Mouse (Mus musculus) naive thymus-derived CD4-positive, alpha-beta T cell, adult 2 months (primary cell): ENCODE results near the gene Nlrp3.
A peak's percentile ranks its signal among the peaks of the same experiment; 100 is the strongest.
"Not testable (repeated sequence)": the region's sequence is repeated elsewhere in the genome, so short reads cannot be mapped to it uniquely, and the experiment has no call there.

ENCODE experiments used
- DNase-seq: peaks from one replicate; pipeline ENCODE4 v3.0.0-alpha.2; 2011; ENCODE audit warnings: low read depth

Gene Nlrp3

GRCm38 (mm10) chr11:59537218-59538130, 3.9 kb upstream of the Nlrp3 start:
- DNase-seq = no peak

DNA sequence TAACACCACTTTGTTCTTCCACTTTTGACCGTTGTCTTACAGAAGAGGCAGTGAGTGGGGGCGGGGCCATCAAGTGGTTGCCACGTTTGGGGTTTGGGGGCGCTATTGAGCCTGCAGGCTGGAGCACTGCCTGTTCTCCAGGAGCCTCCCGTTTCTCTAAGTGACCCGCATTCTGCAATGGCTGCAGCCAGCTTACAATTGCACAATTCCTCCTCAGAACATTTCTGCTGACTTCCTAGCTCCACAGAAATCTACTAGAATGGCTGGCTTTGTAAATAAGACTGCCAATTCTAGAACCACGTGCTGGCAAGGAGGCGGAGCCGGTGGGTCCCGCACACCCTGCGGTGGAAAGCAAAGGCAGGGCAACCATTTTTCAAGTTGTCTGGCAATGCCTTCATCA, 3.0 kb upstream of the Nlrp3 start:
- no peak for DNase-seq

DNA sequence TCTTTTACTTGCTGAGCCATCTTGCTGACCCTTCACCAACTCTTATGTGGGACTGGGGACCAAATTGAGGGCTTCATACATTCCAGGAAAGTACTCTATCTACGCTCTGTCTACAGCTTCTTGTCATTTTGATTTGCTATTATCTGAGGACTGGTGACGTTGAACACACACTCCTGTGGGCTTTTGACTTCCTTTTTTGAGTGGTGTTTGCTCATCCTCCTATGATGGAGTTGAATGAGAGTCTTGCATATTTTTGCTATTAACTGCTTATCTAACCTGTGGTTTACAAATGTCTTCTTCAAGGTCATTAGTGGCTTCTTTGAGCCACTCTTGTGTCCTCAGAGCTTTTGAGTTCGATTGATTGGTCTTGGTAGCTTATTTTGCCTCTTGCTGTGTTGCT, 1.2 kb upstream of the Nlrp3 start:
- DNase-seq = no peak

- DNase-seq = no peak
These were observed 1.1 kb downstream of the Nlrp3 start for GRCm38 (mm10) chr11:59542442-59542841.

DNA sequence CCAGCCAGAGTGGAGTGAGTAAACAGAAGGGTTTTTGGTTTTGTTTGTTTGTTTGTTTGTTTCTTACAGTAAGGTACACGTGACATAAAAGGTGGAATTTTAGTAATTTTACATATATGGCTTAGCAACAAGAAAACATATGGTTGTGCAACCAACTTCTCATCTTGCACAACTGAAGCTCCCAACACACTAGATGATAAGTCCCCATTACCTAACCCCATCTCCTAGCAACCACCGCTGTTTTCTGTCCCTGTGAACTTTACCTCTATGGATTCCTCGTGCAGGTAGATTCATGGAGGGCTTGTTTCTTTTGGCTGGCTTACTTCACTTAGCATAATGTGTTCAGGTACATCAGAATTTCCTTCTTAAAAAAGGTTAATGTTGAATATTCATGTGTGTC, 2.0 kb downstream of the Nlrp3 start:
- DNase-seq = no peak

GRCm38 (mm10) chr11:59544005-59544404, 2.6 kb downstream of the Nlrp3 start:
- no peak for DNase-seq

GRCm38 (mm10) chr11:59554127-59554526, 12.8 kb downstream of the Nlrp3 start:
- DNase-seq = no peak

- DNase-seq = no peak
These were observed 13.2 kb downstream of the Nlrp3 start for GRCm38 (mm10) chr11:59554535-59554934.

DNA sequence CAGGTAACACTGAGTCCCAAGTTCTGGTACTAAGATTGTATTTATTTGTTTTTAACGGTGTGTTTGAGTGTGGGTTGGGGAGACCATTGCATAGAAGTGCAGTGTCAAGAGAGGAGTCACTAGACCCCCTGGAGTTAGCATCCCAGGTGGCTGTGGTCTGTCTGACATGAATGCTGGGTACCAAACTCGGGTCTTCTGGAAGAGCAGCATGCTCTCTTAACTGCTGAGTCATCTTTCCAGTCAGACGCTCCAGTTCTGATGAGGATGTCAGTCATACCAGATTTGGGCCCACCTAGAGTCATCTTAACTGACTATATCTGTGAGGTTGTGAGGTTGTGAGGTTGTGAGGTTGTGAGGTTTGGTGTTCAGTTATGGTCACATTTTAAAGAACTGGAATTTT, 19.5 kb downstream of the Nlrp3 start:
- DNase-seq = no peak

- no peak for DNase-seq
These were observed 21.0 kb downstream of the Nlrp3 start for GRCm38 (mm10) chr11:59562336-59562735.

GRCm38 (mm10) chr11:59562837-59563236, 21.5 kb downstream of the Nlrp3 start:
- DNase-seq = no peak

- peak; percentile 21 for DNase-seq
These were observed 27.9 kb downstream of the Nlrp3 start for GRCm38 (mm10) chr11:59569306-59569705.

DNA sequence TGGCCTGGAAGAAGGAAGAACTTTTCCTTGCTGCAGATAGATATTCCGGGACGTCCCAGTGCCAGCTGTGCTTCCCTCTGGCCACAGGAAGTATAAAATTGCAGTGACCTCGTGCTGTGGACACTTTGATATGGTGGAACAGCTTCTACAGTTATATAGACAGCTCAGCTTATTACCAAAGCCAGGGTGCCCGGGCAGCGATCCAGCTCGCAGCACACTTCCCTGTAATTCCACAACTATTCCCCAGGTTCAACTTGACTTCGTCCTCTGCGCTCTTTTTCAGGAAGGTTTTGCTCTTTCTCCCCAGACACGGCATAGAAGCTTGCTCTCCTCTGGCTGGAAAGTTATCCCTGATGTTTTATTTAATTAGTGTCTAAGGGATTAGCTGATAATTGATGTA, 34.4 kb downstream of the Nlrp3 start:
- no peak for DNase-seq

- DNase-seq = not testable (repeated sequence)
These were observed 34.8 kb downstream of the Nlrp3 start, which contains the start of gene Olfr222 for GRCm38 (mm10) chr11:59576135-59576534. TSS of gene Olfr222 (minus strand) at chr11:59576235.

DNA sequence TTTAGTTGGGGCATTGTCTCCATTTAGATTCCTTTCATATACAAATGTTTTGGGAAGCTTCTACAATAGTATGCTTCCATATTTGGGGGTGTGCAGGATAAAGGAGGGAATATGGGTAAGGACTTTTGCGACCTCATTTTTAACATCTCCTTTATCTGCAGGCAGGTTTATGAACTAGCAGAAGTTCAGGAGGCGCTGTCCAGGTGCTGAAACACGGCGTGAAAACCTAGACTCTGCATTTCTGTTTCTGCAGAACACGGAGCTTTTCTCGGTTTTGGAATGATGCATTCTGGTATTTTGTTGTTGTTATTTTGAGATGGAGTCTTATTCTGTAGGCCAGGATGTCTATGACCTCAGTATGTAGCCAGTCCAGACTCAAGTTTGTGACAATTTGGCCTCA, 43.2 kb downstream of the Nlrp3 start:
- no peak for DNase-seq

GRCm38 (mm10) chr11:59589496-59589895, 48.1 kb downstream of the Nlrp3 start:
- DNase-seq = no peak

- no peak for DNase-seq
These were observed 51.8 kb downstream of the Nlrp3 start, which contains the start of gene Olfr223 for GRCm38 (mm10) chr11:59593189-59593588. TSS of gene Olfr223 (minus strand) at chr11:59593289.

GRCm38 (mm10) chr11:59596091-59596490, 54.7 kb downstream of the Nlrp3 start:
- DNase-seq = no peak

- no peak for DNase-seq
These were observed 55.6 kb downstream of the Nlrp3 start for GRCm38 (mm10) chr11:59596950-59597349.

DNA sequence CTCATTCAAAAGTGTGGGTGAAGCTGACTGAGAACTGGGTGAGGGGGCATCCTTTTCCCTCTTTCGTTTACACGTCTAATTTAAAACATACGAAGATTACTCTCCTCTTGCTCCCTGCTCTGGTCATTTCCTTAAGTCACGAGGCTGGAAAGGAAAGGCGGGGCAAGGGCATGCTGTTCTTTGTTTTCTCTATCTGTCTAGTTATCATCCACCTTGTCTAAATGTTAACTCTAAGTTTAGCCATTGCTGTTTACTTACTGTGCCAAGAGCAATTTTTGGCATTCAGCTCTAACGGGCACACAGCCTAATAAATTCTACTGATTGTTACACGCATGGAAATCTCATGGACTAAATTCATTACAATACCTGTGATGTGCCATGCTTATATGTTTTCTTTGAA, 57.8 kb downstream of the Nlrp3 start:
- no peak for DNase-seq

GRCm38 (mm10) chr11:59600872-59601271, 59.5 kb downstream of the Nlrp3 start:
- DNase-seq = no peak

DNA sequence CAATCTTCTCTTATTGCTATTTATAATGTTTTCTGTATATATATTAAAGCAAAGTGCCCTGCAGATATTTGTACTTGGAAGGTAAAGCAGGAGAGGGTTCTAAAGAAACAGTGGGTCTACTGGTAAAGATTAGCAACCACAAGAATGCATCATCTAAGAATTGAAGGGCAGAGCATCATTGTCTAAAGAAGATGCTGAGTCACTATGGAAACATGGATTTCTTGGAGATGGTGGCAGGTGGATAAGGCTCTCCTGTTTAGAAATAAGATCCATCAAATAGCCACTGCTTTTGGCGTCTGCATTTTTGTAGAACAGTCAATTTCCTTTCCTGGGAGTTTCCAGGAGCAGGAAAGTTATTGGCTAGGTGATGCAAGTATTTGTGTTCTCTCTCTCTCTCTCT, 60.9 kb downstream of the Nlrp3 start:
- no peak for DNase-seq

GRCm38 (mm10) chr11:59611646-59612045, 70.3 kb downstream of the Nlrp3 start:
- DNase-seq = no peak

DNA sequence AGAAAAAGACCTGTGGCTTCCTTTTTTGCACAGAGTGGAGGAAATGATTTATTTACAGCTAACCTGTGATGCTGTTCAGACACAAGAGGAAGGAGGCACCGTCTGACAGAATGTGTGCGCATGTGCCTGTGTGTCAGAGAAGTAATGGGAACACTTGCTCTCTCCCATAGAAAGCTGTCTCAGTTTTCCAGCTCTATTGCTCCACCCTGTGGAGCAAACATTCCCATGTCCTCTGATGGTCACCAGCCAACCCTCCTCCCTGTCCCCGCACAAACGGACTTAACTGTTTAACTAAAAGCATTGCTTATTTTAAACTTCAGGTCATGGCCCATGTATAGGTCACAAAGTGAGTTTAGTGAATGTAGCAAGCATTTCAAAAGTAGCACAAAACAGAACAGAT, 72.8 kb downstream of the Nlrp3 start:
- no peak for DNase-seq
